Mouse (Mus musculus): Measurements from ENCODE around the gene Adgrv1. TPM values are rescaled to one million over a fixed set of nuclear protein-coding genes. Genes with fewer than 3 reads are reported as not detected.

Adgrv1 gene
- polyA plus RNA-seq, 1 experiment from 2014 or later = 54.5 TPM

DNA sequence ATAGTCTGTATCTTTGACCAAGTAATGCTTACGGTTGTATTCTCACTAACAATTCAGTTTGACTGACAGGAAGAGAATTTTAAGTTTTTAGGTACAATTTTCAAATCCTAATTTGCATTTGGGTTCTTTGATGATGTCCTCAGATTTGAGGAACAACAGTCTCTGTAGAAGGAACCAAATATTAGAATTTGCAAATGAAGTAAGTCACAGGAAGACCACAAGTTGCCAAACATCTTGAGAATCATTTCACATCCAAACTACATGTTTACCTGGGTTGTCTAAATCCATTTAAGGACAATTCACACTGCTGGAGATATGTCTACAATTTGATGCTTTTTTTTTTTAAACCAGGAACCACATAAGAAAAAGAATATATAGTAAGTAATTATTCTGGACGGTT is 391.8 kb downstream of the Adgrv1 start:
- ATAC-seq (ENCODE audit: low FRiP score) (no peak), DNase-seq (ENCODE audit: low spot score) (no peak)
- Histone ChIP-seq H3K27ac (ENCODE audit: low read depth, low read length) (no peak overlapping the region), H3K9me3 (ENCODE audit: control insufficient read depth, low read length) (no peaks in the 10 kb centered on the region), H3K4me3 (ENCODE audit: low read depth, low read length) (no peak overlapping the region), H3K4me1 (replicated peaks; ENCODE audit: control insufficient read depth, insufficient read depth, low read length) (no peaks in the 10 kb centered on the region), H3K9ac (ENCODE audit: low read depth, low read length) (no peak overlapping the region), H3K36me3 (ENCODE audit: control insufficient read depth, insufficient read depth, low read length) (no peaks in the 10 kb centered on the region), H3K4me2 (replicated peaks; ENCODE audit: low read depth, low read length) (no peak overlapping the region), H3K27me3 (ENCODE audit: control insufficient read depth, insufficient read depth, low read length) (no peaks in the 10 kb centered on the region)
- 90% methylated on average over 2 of the region's 2 CpGs for WGBS

DNA sequence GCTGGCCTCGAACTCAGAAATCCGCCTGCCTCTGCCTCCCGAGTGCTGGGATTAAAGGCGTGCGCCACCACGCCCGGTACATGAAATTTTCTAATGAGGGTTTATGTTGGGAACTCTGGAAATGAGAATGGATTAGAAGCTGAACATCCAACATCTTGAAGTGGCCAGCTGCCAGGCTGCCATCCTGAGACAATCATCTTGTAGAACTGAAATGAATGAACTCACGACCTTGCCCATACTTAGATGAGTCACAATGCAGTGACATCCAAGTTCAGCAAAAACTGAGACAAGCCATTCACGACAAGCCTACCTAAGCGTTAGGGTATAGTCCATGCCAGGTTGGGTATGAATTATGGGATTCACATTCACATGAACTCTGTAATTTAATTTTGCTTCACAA is 393.1 kb downstream of the Adgrv1 start:
- H3K4me2 ChIP-seq (replicated peaks; ENCODE audit: low read depth, low read length) = no peak overlapping the region
- H3K4me3 ChIP-seq (ENCODE audit: low read depth, low read length) = no peak overlapping the region
- H3K27ac ChIP-seq (ENCODE audit: low read depth, low read length) = no peak overlapping the region
- WGBS = 97% methylated on average over 10 of the region's 10 CpGs
- H3K4me1 ChIP-seq (replicated peaks; ENCODE audit: control insufficient read depth, insufficient read depth, low read length) = no peaks in the 10 kb centered on the region
- H3K36me3 ChIP-seq (ENCODE audit: control insufficient read depth, insufficient read depth, low read length) = no peaks in the 10 kb centered on the region
- H3K9ac ChIP-seq (ENCODE audit: low read depth, low read length) = no peak overlapping the region
- DNase-seq (ENCODE audit: low spot score) = no peak
- ATAC-seq (ENCODE audit: low FRiP score) = no peak
- no peaks in the 10 kb centered on the region for H3K27me3 ChIP-seq (ENCODE audit: control insufficient read depth, insufficient read depth, low read length)
- no peaks in the 10 kb centered on the region for H3K9me3 ChIP-seq (ENCODE audit: control insufficient read depth, low read length)

DNA sequence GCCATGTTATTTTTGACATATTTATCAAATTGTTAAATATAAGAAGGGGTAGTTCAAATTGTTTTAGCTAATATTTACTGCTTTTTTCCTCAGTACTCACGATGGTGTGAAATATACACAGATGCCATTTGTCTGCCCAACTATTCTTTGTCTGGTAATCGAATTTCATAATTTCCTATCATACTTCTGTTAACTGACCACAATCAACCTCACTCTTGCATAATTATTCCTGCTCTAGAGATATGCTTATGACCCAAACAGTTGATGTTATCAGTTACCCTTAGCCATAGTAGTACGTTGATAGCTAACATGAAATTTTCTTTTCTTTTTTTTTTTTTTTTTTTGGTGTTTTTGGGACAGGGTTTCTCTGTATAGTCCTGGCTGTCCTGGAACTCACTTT is 393.5 kb downstream of the Adgrv1 start:
- Histone ChIP-seq H3K9me3 (ENCODE audit: control insufficient read depth, low read length) (no peaks in the 10 kb centered on the region), H3K36me3 (ENCODE audit: control insufficient read depth, insufficient read depth, low read length) (no peaks in the 10 kb centered on the region), H3K9ac (ENCODE audit: low read depth, low read length) (no peak overlapping the region), H3K27ac (ENCODE audit: low read depth, low read length) (no peak overlapping the region), H3K4me1 (replicated peaks; ENCODE audit: control insufficient read depth, insufficient read depth, low read length) (no peaks in the 10 kb centered on the region), H3K4me3 (ENCODE audit: low read depth, low read length) (no peak overlapping the region), H3K4me2 (replicated peaks; ENCODE audit: low read depth, low read length) (no peak overlapping the region), H3K27me3 (ENCODE audit: control insufficient read depth, insufficient read depth, low read length) (no peaks in the 10 kb centered on the region)
- DNase-seq (ENCODE audit: low spot score) (no peak), ATAC-seq (ENCODE audit: low FRiP score) (no peak)
- 94% methylated on average over 3 of the region's 3 CpGs for WGBS

DNA sequence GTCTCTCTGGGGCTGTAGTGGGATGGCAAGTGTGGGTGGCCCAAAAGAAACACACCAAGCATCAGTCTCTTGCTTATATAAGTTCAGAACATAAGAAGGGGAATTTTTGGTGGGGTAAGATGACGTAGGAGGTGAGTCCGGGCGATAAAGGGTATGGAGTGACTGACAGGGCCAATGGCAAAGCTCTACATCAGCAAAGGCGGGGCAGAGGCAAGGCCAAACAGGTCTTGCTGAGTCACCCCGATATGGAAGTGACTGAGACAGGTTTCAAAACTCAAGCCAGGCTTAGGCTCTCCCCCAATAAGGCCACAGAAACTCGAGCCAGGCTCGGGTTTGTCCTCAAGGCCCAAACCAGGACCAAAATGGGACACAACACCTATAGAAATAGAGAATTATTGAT is 394.1 kb downstream of the Adgrv1 start:
- Histone ChIP-seq H3K4me1 (replicated peaks; ENCODE audit: control insufficient read depth, insufficient read depth, low read length) (no peaks in the 10 kb centered on the region), H3K9me3 (ENCODE audit: control insufficient read depth, low read length) (no peaks in the 10 kb centered on the region), H3K4me3 (ENCODE audit: low read depth, low read length) (no peak overlapping the region), H3K27me3 (ENCODE audit: control insufficient read depth, insufficient read depth, low read length) (no peaks in the 10 kb centered on the region), H3K27ac (ENCODE audit: low read depth, low read length) (no peak overlapping the region), H3K9ac (ENCODE audit: low read depth, low read length) (no peak overlapping the region), H3K4me2 (replicated peaks; ENCODE audit: low read depth, low read length) (no peak overlapping the region), H3K36me3 (ENCODE audit: control insufficient read depth, insufficient read depth, low read length) (no peaks in the 10 kb centered on the region)
- DNase-seq (ENCODE audit: low spot score) (no peak), ATAC-seq (ENCODE audit: low FRiP score) (no peak)
- 91% methylated on average over 7 of the region's 7 CpGs for WGBS

DNA sequence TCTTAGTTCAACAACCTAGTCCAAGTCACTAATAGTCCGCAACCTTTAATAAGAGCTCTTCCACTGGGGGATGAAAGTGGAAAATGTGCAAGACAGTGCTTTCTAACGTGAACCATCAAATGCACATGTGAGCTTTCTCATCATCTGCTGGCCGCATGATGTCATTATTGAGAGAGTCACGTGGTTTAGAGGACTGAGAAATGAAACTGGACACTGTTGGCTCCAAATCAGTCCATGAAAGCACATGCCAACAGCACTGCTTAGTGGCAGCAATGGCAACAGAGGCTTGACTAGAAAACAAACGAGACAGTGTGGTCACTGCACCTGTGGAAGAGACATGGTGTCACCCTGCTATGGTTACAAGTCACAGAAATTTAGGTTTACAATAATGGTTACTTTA is 395.0 kb downstream of the Adgrv1 start:
- DNase-seq (ENCODE audit: low spot score) (no peak), ATAC-seq (ENCODE audit: low FRiP score) (no peak)
- Histone ChIP-seq H3K36me3 (ENCODE audit: control insufficient read depth, insufficient read depth, low read length) (no peaks in the 10 kb centered on the region), H3K27ac (ENCODE audit: low read depth, low read length) (no peak overlapping the region), H3K4me3 (ENCODE audit: low read depth, low read length) (no peak overlapping the region), H3K4me2 (replicated peaks; ENCODE audit: low read depth, low read length) (no peak overlapping the region), H3K4me1 (replicated peaks; ENCODE audit: control insufficient read depth, insufficient read depth, low read length) (no peaks in the 10 kb centered on the region), H3K9ac (ENCODE audit: low read depth, low read length) (no peak overlapping the region), H3K27me3 (ENCODE audit: control insufficient read depth, insufficient read depth, low read length) (no peaks in the 10 kb centered on the region), H3K9me3 (ENCODE audit: control insufficient read depth, low read length) (no peaks in the 10 kb centered on the region)
- 87% methylated on average over 5 of the region's 5 CpGs for WGBS

DNA sequence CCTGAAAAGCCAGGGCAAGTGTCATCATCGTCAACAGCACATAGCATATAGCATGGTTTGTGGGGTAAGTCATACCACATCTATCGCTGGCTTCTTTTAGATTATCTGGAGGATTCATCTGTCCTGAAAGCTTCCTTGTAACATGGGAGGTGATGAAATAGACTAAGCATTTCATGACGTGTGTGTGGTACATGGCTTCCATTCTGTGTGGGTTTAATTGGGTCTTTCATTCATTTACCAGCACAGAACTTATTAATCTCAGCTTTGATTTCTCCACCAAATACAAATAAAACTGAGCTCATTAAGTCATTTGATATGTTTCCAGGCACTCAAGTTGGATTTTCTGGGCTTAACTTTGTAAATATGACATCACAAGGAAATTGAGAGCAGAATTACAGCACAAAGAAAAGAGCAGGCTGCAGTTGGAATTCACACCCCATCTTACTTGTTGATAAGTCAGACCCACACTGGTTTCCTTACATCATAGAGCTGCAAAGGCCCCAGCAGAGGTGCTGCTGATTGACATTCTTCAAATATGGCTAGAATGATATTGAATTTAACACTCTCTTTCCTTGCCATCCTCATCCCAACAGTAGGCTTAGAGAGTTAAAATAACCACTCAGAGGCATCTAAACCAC is 396.1 kb downstream of the Adgrv1 start:
- Histone ChIP-seq H3K4me3 (ENCODE audit: low read depth, low read length) (no peak overlapping the region), H3K4me2 (replicated peaks; ENCODE audit: low read depth, low read length) (no peak overlapping the region), H3K4me1 (replicated peaks; ENCODE audit: control insufficient read depth, insufficient read depth, low read length) (no peaks in the 10 kb centered on the region), H3K36me3 (ENCODE audit: control insufficient read depth, insufficient read depth, low read length) (no peaks in the 10 kb centered on the region), H3K27ac (ENCODE audit: low read depth, low read length) (no peak overlapping the region), H3K9ac (ENCODE audit: low read depth, low read length) (no peak overlapping the region), H3K9me3 (ENCODE audit: control insufficient read depth, low read length) (no peaks in the 10 kb centered on the region), H3K27me3 (ENCODE audit: control insufficient read depth, insufficient read depth, low read length) (no peaks in the 10 kb centered on the region)
- WGBS = 86% methylated on average over 3 of the region's 3 CpGs
- ATAC-seq (ENCODE audit: low FRiP score) (no peak), DNase-seq (ENCODE audit: low spot score) (no peak)

DNA sequence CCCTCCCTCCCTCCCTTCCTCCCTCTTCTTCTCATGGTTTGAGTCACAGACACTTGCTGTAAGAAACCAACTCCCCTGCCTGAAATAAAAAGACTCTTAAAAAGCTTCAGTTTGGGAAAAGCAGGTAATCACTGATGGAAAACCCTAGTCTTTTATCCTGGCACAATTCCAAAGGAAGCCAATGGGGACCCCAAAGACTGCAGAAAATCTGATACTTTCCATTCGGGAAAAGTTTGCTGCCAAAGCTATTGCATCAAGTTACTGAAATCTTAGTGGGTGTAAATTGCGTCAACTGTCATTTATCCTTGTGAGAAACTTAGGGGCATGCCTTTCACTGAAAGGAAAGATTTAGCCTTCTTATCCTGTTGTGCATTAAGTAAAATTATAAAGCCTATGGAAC is 398.9 kb downstream of the Adgrv1 start:
- WGBS = 73% methylated on average over 2 of the region's 2 CpGs
- no peaks in the 10 kb centered on the region for H3K27me3 ChIP-seq (ENCODE audit: control insufficient read depth, insufficient read depth, low read length)
- H3K4me1 ChIP-seq (replicated peaks; ENCODE audit: control insufficient read depth, insufficient read depth, low read length) = no peaks in the 10 kb centered on the region
- H3K27ac ChIP-seq (ENCODE audit: low read depth, low read length) = no peak overlapping the region
- no peak for ATAC-seq (ENCODE audit: low FRiP score)
- no peak for DNase-seq (ENCODE audit: low spot score)
- H3K9ac ChIP-seq (ENCODE audit: low read depth, low read length) = no peak overlapping the region
- H3K36me3 ChIP-seq (ENCODE audit: control insufficient read depth, insufficient read depth, low read length) = no peaks in the 10 kb centered on the region
- no peaks in the 10 kb centered on the region for H3K9me3 ChIP-seq (ENCODE audit: control insufficient read depth, low read length)
- no peak overlapping the region for H3K4me2 ChIP-seq (replicated peaks; ENCODE audit: low read depth, low read length)
- no peak overlapping the region for H3K4me3 ChIP-seq (ENCODE audit: low read depth, low read length)

DNA sequence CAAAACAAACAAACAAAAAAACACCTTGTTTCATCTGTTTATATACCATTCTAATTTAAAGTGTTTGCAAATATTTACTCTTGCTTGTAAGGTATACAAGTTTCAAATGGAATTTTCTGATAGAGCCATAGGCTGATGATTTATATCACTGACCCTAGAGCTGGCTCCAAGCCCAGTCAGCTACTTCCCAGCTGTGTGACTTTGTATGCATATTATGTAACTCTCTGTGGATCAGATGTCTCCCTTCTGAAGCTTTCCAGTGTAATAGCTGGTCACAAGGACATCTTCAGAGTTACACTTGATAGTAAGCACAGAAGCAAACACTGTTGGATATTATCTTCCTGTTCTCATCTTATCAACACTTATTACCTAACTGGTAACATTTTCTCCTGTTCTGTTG is 400.1 kb downstream of the Adgrv1 start:
- no peak overlapping the region for H3K9ac ChIP-seq (ENCODE audit: low read depth, low read length)
- H3K27me3 ChIP-seq (ENCODE audit: control insufficient read depth, insufficient read depth, low read length) = no peaks in the 10 kb centered on the region
- no peak overlapping the region for H3K4me2 ChIP-seq (replicated peaks; ENCODE audit: low read depth, low read length)
- no peaks in the 10 kb centered on the region for H3K9me3 ChIP-seq (ENCODE audit: control insufficient read depth, low read length)
- H3K27ac ChIP-seq (ENCODE audit: low read depth, low read length) = no peak overlapping the region
- H3K4me1 ChIP-seq (replicated peaks; ENCODE audit: control insufficient read depth, insufficient read depth, low read length) = no peaks in the 10 kb centered on the region
- no peak for DNase-seq (ENCODE audit: low spot score)
- H3K4me3 ChIP-seq (ENCODE audit: low read depth, low read length) = no peak overlapping the region
- no peak for ATAC-seq (ENCODE audit: low FRiP score)
- H3K36me3 ChIP-seq (ENCODE audit: control insufficient read depth, insufficient read depth, low read length) = no peaks in the 10 kb centered on the region

DNA sequence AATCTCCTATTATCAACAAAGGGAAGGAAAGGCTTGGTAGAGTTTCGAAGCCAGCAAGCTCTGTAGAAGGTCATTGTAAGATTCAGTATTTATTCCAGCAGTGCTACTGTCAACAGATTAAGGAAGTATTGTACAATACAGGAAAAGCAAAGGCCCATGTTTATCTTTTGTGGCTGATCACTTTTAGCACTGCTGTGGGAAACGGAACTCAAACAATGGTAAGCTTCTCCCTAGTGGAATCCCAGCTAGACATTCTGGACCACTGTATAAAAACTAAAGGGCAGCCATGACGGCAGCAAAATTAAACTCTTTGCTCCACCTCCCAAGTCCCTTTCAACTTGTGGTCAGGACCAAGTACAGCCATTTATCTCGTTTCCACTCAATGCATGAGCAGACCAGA is 402.8 kb downstream of the Adgrv1 start:
- no peaks in the 10 kb centered on the region for H3K4me1 ChIP-seq (replicated peaks; ENCODE audit: control insufficient read depth, insufficient read depth, low read length)
- no peak for ATAC-seq (ENCODE audit: low FRiP score)

More for the DNA sequence above, 402.8 kb downstream of the Adgrv1 start:
- Histone ChIP-seq H3K9me3 (ENCODE audit: control insufficient read depth, low read length) (no peaks in the 10 kb centered on the region), H3K9ac (ENCODE audit: low read depth, low read length) (no peak overlapping the region), H3K27me3 (ENCODE audit: control insufficient read depth, insufficient read depth, low read length) (no peaks in the 10 kb centered on the region), H3K4me2 (replicated peaks; ENCODE audit: low read depth, low read length) (no peak overlapping the region), H3K36me3 (ENCODE audit: control insufficient read depth, insufficient read depth, low read length) (no peaks in the 10 kb centered on the region), H3K4me3 (ENCODE audit: low read depth, low read length) (no peak overlapping the region), H3K27ac (ENCODE audit: low read depth, low read length) (no peak overlapping the region)
- no peak for DNase-seq (ENCODE audit: low spot score)
- WGBS = 82% methylated on average over 4 of the region's 4 CpGs

Measured in hindbrain, embryonic 11.5 days (tissue).